Mouse (Mus musculus) heart, embryonic 11.5 days (tissue): ENCODE results near the gene Atxn1. TPM values are rescaled to one million over a fixed set of nuclear protein-coding genes. Genes with fewer than 3 reads are reported as not detected.
A peak's percentile ranks its signal among the peaks of the same experiment; 100 is the strongest.

ENCODE experiments used
- ATAC-seq: fragments of 200-750 bp; cut with Nextera tagmentation; replicated peaks from 2 replicates; pipeline ENCODE4 v1.8.0; 2017; ENCODE audit warnings: moderate library complexity; ENCODE audit not compliant: insufficient number of reproducible peaks, low FRiP score, low TSS enrichment
- H3K27ac ChIP-seq: fragments of 300-500 bp; sonication (generic); 2 replicates; pipeline ENCODE4 v1.5.1; 2014; ENCODE audit warnings: mild to moderate bottlenecking, low read depth, low read length
- H3K27me3 ChIP-seq: fragments of 300-500 bp; sonication (generic); 2 replicates; pipeline ENCODE4 v1.6.1; 2014; ENCODE audit warnings: mild to moderate bottlenecking, low read length, mixed read lengths; ENCODE audit not compliant: control insufficient read depth, insufficient read depth
- H3K36me3 ChIP-seq: fragments of 300-500 bp; sonication (generic); 2 replicates; pipeline ENCODE4 v1.6.1; 2014; ENCODE audit warnings: mild to moderate bottlenecking, low read length, moderate library complexity, mixed read lengths; ENCODE audit not compliant: control insufficient read depth, insufficient read depth
- H3K4me1 ChIP-seq: fragments of 300-500 bp; sonication (generic); 2 replicates; pipeline ENCODE4 v1.6.1; 2014; ENCODE audit warnings: low read length; ENCODE audit not compliant: control insufficient read depth, insufficient read depth
- H3K4me2 ChIP-seq: fragments of 300-500 bp; sonication (generic); 2 replicates; pipeline ENCODE4 v1.6.1; 2014; ENCODE audit warnings: mild to moderate bottlenecking, moderate library complexity
- H3K4me3 ChIP-seq: fragments of 300-500 bp; sonication (generic); 2 replicates; pipeline ENCODE4 v1.5.1; 2014; ENCODE audit warnings: low read depth, low read length
- H3K9ac ChIP-seq: fragments of 300-500 bp; sonication (generic); 2 replicates; pipeline ENCODE4 v1.6.1; 2014; ENCODE audit warnings: mild to moderate bottlenecking, low read depth, low read length, moderate library complexity
- H3K9me3 ChIP-seq: fragments of 300-500 bp; sonication (generic); replicated peaks from 2 replicates; pipeline ENCODE4 v1.6.1; 2016; ENCODE audit warnings: low read length; ENCODE audit not compliant: control insufficient read depth
- WGBS: fragments of 180-500 bp; shearing (Covaris S2); extraction: QIAGEN DNeasy Blood & Tissue Kit; methylation state at CpG from one replicate; pipeline ENCODE4 v1.1.7; 2014; ENCODE audit not compliant: insufficient replicate concordance; 5-methylcytosine and 5-hydroxymethylcytosine counted together
- polyA plus RNA-seq: library from polyadenylated mRNA; unstranded; fragments of >200 nt; fragmentation: Nextera tagmentation; extraction: Ambion mirVana; gene quantifications from 2 replicates; pipeline ENCODE4 v1.2.1, GENCODE M21; 2014

Atxn1 gene
- polyA plus RNA-seq, 1 experiment from 2014 or later = 6.4 TPM

DNA sequence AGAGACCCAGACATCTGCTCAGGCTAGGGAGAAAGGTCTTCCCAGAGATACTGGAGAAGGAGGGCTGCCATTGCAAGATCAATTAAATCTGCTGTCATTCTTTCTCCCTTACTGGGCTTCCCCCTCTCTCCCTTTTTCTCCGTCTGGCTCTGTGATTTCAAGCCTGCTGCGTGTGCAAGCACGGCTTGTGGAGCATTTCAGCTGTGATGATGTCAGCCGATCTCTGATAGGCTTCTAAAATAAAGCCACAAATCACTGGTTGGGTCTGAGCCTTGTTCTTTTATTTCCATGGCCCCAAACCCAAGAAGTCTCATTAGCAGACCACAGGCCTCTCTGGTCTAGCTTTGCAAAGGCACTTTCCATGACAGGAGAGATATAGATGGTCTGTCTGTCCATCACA lies 399.9 kb downstream of the Atxn1 start:
- 66% methylated on average over 4 of the region's 4 CpGs for WGBS
- no peak overlapping the region for H3K27ac ChIP-seq

DNA sequence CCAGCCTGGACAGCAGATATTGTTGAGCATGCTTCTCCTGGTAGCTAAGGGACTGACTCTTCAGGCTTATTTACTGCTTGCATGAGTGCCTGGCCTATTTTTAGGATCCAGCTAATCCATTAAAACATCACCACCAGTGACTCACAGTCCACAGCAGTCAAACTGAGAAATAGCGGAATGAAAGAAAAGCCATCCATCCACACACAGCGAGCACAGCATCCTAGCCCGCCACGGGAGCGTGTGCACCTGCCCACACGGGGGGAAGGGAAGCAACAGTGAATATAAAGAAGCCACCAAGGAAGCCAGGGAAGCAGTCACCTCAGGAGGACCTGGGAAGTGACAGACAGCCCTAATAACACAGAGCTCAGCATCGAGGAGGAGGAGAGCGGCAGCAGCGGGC lies 402.8 kb downstream of the Atxn1 start:
- H3K9ac ChIP-seq = peak overlapping the region; percentile 31; the same call in 1 of the 2 replicates
- no peaks in the 10 kb centered on the region for H3K9me3 ChIP-seq
- H3K27ac ChIP-seq = peak overlapping the region; percentile 83
- WGBS = 54% methylated on average over 9 of the region's 9 CpGs
- no peak for ATAC-seq
- peaks cover 35% of the 10 kb centered on the region for H3K4me1 ChIP-seq
- H3K4me3 ChIP-seq = no peak overlapping the region
- H3K4me2 ChIP-seq = peak overlapping the region; percentile 32
- H3K36me3 ChIP-seq = no peaks in the 10 kb centered on the region; the same call in none of the 2 replicates
- no peaks in the 10 kb centered on the region for H3K27me3 ChIP-seq

More for the DNA sequence above, 399.9 kb downstream of the Atxn1 start:
- Histone ChIP-seq H3K4me3 (no peak overlapping the region), H3K4me1 (peaks cover 23% of the 10 kb centered on the region; the same call in 1 of the 2 replicates), H3K36me3 (no peaks in the 10 kb centered on the region; the same call in none of the 2 replicates), H3K27me3 (no peaks in the 10 kb centered on the region), H3K4me2 (no peak overlapping the region), H3K9ac (no peak overlapping the region), H3K9me3 (no peaks in the 10 kb centered on the region)
- no peak for ATAC-seq

DNA sequence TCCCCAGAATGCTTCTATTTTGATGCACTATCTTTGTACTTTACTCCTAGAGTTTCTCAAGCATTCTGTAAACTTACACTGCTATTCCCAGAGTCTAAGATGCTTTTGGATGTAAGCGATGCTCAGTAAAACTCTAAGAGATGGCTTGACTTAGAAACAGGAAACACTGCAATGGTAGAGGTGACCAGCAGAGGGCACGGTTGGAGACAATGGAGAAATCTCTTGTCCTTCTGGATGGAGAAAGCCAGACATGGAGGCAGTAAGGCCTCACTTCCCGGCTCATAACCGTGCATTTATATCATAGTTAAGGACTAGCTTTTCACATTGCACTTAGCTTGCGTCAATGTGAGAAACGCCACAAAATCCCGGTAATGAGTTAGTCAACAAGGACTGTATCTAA lies 404.3 kb downstream of the Atxn1 start:
- Histone ChIP-seq H3K4me1 (peaks cover 35% of the 10 kb centered on the region), H3K27ac (no peak overlapping the region), H3K4me3 (no peak overlapping the region), H3K4me2 (no peak overlapping the region), H3K9ac (no peak overlapping the region), H3K9me3 (no peaks in the 10 kb centered on the region), H3K36me3 (no peaks in the 10 kb centered on the region), H3K27me3 (no peaks in the 10 kb centered on the region)
- no peak for ATAC-seq
- WGBS = 69% methylated on average over 7 of the region's 7 CpGs

DNA sequence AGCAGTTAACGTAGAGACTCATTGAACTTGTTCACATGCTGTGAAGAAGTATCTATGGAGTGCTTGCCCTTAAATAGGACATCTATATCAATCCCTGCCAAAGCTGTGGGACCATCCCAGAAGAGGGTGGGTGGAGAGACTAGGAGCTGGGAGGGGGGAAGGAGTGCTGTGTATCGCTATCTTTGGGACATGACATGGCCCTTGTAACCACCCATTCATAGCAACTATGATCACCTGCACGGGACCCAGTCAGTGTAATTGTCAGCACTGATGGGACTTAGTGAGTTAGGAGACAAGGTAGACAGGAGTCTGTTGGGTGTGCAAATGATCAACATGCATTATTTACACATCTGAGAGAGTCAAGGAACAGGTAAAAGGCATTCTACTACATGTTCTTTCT lies 405.6 kb downstream of the Atxn1 start:
- ATAC-seq = no peak
- Histone ChIP-seq H3K27me3 (no peaks in the 10 kb centered on the region), H3K4me1 (peaks cover 35% of the 10 kb centered on the region), H3K9me3 (no peaks in the 10 kb centered on the region), H3K4me2 (no peak overlapping the region), H3K27ac (no peak overlapping the region), H3K4me3 (no peak overlapping the region), H3K36me3 (no peaks in the 10 kb centered on the region), H3K9ac (no peak overlapping the region)
- WGBS = 75% methylated on average over 3 of the region's 3 CpGs

DNA sequence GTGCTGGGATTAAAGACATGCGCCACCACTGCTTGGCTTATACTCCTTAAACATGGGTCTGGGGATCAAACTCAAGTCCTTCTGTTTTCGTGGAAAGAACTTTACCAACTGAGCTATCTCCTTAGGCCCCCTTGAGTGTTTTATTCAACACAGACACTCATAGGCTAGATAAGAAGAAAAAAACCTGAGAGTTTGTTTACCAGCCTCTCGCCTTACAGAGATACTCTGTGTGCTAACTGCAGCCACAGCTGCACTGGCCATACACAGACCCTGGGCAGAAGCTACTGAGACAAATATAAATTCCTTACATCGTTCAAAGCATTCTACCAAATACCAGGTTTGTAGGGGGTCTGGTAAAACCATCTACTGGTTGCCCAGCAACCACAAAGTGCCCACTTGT lies 406.4 kb downstream of the Atxn1 start:
- Histone ChIP-seq H3K4me2 (no peak overlapping the region), H3K27me3 (no peaks in the 10 kb centered on the region), H3K4me3 (no peak overlapping the region), H3K9ac (no peak overlapping the region), H3K27ac (no peak overlapping the region), H3K4me1 (peaks cover 43% of the 10 kb centered on the region), H3K9me3 (no peaks in the 10 kb centered on the region), H3K36me3 (no peaks in the 10 kb centered on the region)
- 40% methylated on average over 4 of the region's 4 CpGs for WGBS
- no peak for ATAC-seq

- Histone ChIP-seq H3K27ac (peak overlapping the region; percentile 32), H3K4me2 (no peak overlapping the region), H3K36me3 (no peaks in the 10 kb centered on the region), H3K4me1 (peaks cover 15% of the 10 kb centered on the region), H3K4me3 (no peak overlapping the region), H3K9me3 (no peaks in the 10 kb centered on the region), H3K9ac (no peak overlapping the region), H3K27me3 (no peaks in the 10 kb centered on the region)
- 50% methylated on average over 7 of the region's 7 CpGs for WGBS
- ATAC-seq = no peak; the same call in 1 of the 2 replicates
Measured at GRCm38 (mm10) chr13:45553674-45554073, 411.1 kb downstream of the Atxn1 start.

GRCm38 (mm10) chr13:45547549-45547948 lies 417.3 kb downstream of the Atxn1 start:
- Histone ChIP-seq H3K36me3 (peaks cover 6% of the 10 kb centered on the region), H3K4me2 (no peak overlapping the region), H3K4me1 (peaks cover 25% of the 10 kb centered on the region), H3K9me3 (no peaks in the 10 kb centered on the region), H3K4me3 (no peak overlapping the region), H3K9ac (no peak overlapping the region), H3K27me3 (no peaks in the 10 kb centered on the region), H3K27ac (no peak overlapping the region)
- 69% methylated on average over 5 of the region's 5 CpGs for WGBS
- ATAC-seq = no peak

DNA sequence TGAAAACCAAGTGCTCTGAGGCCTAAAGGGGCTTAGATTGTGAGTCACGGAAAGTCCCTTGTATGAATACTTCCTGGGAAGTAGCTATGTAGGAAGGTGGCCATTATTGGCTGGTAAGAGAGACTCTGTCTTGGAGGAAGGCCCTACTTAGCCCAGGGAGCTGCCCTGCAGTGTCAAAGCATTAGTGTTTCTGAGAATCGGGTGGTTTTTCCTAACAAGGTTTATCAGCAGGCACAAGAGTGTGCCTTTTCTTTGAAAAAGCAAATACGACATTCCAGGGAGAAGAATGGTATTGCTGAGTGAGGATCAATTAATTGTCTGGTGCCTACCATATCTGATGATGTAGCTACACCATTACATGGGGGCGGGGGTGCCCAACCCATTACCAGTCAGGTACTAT lies 417.9 kb downstream of the Atxn1 start:
- Histone ChIP-seq H3K4me1 (peaks cover 25% of the 10 kb centered on the region), H3K36me3 (peaks cover 6% of the 10 kb centered on the region), H3K9ac (no peak overlapping the region), H3K27ac (peak overlapping the region; percentile 73), H3K27me3 (no peaks in the 10 kb centered on the region), H3K4me3 (no peak overlapping the region), H3K4me2 (peak overlapping the region; percentile 32; the same call in 1 of the 2 replicates), H3K9me3 (no peaks in the 10 kb centered on the region)
- ATAC-seq = no peak
- 68% methylated on average over 4 of the region's 4 CpGs for WGBS

DNA sequence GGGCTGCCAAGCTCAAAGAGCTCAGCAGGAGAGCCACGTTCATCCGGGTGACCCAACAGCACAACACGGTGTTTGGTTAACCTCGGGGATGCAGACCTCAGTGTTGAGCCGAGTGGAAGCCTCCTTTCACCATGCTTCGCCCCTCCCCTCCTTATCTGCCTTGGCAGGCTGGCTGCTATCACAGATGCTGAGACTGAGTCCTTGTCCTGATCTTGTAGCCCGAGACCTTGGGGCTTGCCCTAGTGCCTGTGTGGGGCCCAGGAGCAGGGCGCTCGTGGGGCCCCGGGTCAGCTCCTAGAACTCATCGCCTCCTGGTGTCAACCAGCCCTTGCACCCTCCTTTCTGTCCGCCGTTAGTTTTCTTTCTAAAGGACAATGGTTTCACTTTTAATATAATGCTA lies 418.8 kb downstream of the Atxn1 start:
- no peaks in the 10 kb centered on the region for H3K9me3 ChIP-seq
- H3K4me2 ChIP-seq = peak overlapping the region; percentile 32
- H3K4me1 ChIP-seq = peaks cover 25% of the 10 kb centered on the region
- peak; percentile 79 for ATAC-seq
- peaks cover 6% of the 10 kb centered on the region for H3K36me3 ChIP-seq
- 34% methylated on average over 13 of the region's 13 CpGs for WGBS
- H3K27me3 ChIP-seq = no peaks in the 10 kb centered on the region
- H3K27ac ChIP-seq = peak overlapping the region; percentile 73
- no peak overlapping the region for H3K4me3 ChIP-seq
- H3K9ac ChIP-seq = peak overlapping the region; percentile 54; the same call in 1 of the 2 replicates
